Mouse (Mus musculus) megakaryocyte, adult 5-6 weeks (primary cell): ENCODE data around the gene Prdm16. TPM values are rescaled to one million over a fixed set of nuclear protein-coding genes. Genes with fewer than 3 reads are reported as not detected.

Source experiments
- ATAC-seq: 2 replicates; pipeline ENCODE4 v1.8.0; 2016; ENCODE audit warnings: mild to moderate bottlenecking, inconsistent platforms; ENCODE audit not compliant: poor library complexity, severe bottlenecking
- total RNA-seq, 2 experiments: library from RNA; stranded (forward) in 1 of 2; stranded (reverse) in 1 of 2; fragments of 153-499, 151-499 nt in 1 of 2; fragments of 221-1000, 200-1000 nt in 1 of 2; gene quantifications; 2 replicates each; pipeline versions ENCODE4 v1.2.3 to v1.2.4; 2015 to 2017

The Prdm16 gene
- total RNA-seq, 2 experiments from 2014 or later: 0.73 to 0.85 TPM

DNA sequence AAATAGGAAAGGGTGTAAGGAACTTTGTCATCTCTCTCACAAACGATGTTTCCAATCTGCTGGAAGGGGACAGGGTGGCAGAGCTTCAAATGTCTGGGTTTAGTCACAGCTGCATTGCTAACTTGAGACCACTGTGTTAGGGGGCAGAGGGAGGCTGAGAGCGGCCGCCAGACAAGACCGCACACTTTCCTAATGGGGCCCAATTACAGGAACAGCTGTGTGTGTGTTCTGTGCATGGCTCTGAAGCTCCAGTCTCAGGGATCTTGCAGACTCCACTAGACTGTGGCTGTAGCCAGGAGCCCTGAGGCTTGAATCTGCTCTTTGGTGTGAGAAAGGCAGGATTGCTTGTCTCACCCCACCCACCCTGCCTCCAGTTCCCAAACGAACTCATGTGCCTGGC, 148.6 kb downstream of the Prdm16 start:
- ATAC-seq: no peak

DNA sequence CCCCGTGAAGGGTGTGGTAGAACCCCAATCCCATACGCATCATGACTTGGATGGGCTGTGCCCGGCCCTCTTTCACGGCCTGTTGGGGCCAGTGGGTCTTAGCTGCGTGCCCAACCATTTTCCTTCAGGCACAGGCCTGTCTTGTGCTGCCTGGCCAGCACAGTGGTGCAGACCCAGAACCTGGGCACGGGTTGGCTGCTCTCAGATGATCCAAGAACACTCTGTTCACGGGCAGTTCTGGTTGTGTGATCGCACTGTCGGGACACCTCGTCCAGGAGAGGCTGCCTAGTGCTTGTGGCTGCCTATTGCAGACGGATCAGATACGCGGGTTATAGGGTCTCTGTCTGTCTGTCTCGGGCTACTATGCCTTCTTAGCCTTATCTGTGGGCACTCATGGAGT, 154.0 kb downstream of the Prdm16 start:
- ATAC-seq: no peak

DNA sequence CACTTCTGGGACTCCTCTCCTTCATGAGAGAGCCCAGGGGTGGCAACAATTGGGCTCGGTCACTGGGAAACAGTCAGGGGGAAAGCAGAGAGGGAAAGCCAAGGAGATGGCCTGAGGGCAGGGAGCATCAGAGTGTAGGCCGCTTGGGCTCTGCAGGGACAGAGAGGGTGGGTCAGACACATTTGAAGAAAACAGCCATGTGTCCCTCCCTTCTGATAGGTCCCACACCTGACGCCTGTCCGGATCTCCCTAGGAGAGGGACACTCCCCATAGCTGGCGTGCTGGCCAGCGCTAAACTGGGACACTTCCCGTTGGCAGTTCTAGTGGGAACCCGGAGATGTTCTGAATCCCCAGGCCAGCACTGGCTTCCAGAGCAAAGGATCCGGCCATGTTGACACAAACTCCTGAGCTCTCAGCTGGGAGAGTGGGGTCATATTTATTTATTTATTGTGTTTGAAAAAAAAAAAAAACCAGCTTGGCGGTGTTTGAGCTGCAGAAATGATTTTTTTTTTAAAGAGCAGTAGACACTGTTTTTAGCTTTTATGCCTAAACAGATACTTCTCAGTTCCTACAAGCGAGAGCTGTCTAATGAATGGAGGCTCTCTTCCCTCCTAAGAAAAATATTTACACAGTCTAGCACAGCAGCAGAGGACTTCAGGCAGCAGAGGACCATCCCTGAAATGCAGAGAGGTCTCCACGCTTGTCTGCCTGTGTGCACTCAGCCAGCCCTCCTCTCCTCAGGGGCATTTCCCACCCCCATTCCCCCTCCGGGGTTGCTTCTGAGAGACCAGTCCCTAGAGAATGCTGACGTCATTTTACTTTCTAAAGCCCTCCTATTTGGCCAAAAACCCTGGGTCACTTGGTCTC, 154.7 kb downstream of the Prdm16 start:
- no peak for ATAC-seq

DNA sequence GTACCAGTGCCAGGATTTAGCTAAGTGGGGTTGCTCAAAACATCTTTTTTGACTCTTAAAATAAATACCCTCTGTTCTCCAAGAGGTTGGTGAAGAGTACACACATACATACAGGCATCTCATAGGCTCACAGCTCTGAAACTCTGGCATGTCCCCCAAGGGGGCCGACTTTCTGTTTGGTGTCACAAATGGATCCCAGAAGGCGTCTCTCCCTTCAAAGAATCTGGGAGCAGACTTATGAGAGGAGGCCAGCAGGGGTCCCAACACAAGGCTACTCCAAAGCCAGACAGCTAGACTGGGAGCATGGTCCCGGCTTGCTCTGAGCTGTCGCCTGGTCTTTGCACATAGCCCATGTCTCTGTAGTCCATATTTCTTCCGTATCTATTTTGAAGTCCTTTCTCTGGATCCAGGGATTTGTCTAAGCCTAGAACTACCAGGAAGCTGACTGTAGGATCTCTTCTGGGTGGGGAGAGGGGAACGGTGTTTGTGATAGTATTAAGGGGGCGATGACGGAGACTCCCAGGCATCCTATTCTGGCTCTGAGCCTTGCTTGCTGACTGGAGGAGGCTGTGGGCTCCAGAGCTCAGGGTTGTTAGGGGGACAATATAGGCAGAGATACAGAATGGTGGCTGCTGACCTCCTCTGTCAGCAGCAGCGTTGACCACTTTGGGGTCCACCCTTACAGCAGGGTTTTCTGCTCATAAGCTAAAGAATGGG, 156.0 kb downstream of the Prdm16 start:
- ATAC-seq: no peak

DNA sequence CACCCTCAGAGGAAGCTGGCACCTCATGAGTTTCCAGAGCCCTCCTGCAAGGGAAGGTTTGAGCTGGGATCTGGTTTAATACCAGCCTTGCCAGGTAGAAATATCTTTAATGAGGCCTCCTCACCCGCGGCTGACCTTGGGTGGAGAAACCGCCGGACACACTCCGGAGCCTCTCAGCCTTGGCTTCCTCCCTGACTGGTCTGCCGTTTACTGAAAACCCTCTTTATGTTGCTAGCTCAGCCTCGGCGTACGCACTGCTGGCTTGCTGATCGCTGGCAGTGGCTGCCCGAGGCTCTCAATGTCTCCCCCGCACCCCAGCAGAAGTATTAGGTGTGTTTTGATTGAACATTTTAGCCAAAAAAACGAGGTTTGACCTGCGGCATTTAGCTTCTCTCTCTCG, 156.5 kb downstream of the Prdm16 start:
- no peak for ATAC-seq

DNA sequence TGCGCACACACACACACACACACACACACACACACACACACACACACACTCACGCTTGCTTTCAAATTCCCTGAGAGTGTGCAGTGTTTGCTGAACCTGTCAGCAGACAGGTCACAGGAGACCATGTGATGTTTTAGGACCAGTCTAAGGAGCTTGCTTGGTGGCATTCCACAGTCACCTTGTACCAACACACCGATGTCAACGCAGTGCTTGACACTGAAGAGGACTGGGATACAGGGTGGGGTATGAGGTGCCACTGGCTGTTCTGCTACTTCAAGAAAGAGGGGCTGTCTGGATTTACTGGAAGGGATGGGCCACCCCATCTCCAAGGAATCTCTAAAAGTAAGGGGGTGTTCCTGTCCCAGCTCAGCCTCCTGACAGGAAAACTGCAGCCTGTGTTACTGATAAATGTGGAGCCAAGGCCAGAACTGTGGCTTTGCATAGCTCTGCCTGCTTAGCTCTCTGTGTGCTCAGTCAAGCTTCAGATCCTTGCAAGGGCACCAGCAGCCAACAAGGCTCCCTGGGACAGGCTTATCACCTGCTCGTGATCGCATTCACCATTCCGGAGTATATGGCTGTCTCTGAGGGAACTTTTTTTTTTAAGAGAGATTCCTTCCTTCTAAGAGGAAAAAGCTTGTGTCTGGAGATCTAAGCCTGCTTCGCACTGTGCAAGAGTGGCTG, 157.6 kb downstream of the Prdm16 start:
- no peak for ATAC-seq

DNA sequence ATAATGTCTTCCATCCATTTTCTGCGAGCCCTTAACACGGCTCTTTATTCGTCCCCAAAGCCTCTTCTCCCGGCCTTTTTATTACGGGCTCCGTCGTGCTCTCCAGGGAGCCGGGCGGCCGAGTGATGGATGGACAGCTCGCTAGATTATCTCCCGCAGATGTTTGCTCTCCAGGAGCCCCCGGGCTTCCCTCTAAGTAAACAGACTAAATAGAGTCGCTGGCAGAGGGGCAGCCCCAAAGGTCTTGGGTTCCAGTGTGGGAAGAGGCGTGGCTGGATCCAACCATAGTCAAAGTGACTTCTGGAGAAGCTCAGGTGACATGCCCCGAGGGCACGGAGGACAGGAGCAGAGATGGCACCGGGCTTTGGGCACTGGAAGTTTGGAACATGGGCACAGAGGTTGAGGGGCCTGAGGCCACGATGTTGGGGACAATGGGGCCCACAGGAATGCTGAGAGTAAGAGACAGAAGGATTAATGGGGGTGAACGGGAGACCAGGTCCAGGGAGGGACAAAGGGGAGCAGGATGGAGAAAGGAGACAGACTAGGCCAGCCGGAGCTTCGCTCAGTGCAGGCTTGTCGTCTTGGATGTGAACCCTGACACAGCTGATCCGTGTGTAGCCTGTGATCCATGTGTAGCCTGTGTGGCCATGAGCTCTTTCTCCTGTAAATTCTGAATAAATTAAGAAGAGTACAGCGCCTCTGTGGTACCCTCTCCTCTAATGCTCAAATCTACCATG, 162.9 kb downstream of the Prdm16 start:
- no peak for ATAC-seq

DNA sequence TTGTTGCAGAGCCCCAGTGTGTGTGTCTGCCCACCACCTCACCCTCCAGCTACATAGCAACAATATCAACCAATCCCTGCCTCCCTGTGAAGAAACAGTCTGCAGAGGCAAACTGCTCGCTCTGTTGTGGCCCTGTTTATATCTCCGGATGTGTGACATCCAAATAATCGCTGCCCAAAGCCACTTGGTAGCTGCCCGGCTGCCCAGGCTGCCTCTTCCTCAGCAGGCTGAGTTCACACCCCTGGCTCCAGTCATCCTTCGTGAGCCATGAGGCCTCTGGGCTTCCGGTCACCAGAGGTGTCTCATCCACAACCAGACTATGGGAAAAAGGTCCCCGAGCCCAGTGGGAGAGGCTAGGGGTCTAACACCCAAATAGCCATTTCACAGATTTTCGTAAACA, 164.1 kb downstream of the Prdm16 start:
- ATAC-seq: no peak

DNA sequence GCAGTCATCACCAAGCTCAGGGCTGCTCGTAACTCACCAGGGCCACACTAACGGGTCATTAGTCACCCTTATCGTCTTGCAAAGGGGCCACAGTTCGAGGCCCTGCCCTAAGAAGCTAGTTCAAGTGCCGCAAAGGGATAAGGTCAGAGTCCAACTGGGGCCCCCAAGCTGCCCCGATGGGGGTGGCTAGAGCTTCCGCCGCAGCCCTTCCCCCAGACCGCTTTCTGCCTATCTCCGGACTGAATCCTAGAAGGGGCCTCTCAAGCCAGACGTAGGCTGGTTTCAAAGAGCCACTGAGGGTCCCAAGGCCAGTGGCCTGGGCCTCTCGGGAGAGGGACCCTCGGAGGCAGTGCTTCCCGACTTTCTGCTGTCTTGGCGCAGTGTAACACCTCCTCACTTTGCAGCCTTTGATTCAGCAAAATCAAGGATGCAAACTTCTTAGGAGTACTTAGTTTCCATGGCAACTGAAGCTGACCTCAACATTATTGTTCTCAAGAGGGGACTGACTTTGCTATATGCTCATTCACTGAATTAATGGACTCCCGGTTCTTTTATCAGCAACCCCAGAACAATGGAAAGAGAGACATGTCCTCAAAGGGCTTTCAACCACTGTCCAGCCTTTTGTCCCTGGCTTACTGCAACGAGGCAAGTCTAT, 165.1 kb downstream of the Prdm16 start:
- no peak for ATAC-seq

DNA sequence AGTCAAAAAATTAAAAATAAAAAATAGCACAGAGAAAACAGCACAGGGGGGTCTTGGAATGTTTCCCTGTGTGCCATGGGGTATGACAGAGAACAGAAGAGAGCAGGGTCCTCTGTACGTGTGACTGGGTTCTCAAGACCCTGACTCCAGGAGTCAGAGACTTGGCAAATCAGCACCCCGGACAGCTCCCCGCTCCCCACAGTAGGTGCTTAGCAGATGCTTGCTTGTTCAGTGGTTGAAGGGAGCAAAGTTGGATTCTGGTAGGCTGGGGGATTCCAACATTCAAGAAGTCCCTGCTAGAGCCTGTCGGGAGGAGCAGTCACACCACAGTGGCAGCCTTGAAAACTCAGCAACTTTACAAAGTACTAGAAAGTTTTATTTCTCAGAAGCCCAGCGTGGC, 170.4 kb downstream of the Prdm16 start:
- no peak for ATAC-seq

DNA sequence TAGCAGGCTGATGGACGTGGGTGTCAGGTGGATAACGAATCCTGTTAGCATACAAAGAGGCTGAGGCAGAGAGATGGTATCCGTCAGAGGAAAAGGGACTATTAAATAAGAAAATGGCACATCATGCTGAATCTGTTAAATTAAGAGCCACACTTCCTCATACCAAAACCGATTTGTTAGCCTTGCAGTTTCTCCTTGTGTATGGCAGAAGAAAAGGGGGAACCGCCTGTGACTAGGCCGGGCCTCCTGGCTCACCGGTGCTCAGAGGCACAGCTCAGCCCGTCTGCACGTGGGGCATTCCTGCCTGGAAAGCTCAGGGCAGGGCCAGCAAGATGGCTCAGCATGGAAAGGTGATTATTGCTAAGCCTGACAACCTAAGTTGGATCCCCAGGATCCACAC, 171.6 kb downstream of the Prdm16 start:
- ATAC-seq: no peak

DNA sequence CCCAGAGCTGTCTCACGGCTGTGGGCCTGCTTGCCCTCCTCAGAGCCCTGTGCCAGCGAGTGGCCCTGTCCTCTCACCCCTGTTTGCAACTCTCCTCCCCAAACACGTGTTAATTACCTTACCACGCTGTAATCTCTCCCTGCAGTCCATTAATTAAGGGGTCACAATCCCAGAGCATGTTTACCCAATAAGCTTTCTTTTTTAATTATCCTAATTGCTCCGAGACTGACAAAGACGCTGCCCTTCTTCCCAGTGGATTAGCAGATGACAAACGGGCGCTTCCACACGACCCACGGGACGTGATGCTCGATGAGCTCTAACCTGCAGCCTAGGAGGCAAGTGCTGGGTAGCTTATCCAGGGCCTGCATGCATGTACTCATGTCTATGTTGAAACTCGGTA, 176.7 kb downstream of the Prdm16 start:
- ATAC-seq: no peak

DNA sequence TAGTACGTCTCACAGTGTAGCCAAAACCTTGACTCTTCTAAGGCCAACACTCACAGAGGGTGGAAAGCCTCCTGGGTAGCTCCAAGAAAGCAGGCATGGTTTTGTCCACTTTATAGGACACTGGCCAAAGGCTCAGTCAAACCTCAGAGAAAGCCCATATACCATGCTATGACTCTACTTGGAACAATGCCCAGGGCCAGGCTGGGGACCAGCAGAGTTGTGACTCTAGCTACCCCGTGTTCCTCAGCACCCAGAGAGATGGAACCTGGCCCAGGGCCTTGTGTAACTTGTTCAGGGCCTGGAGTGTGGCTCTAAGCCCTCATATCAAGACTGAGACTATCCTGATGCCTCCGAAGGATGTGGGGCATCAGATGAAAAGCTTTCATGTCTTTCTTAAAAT, 178.9 kb downstream of the Prdm16 start:
- no peak for ATAC-seq

DNA sequence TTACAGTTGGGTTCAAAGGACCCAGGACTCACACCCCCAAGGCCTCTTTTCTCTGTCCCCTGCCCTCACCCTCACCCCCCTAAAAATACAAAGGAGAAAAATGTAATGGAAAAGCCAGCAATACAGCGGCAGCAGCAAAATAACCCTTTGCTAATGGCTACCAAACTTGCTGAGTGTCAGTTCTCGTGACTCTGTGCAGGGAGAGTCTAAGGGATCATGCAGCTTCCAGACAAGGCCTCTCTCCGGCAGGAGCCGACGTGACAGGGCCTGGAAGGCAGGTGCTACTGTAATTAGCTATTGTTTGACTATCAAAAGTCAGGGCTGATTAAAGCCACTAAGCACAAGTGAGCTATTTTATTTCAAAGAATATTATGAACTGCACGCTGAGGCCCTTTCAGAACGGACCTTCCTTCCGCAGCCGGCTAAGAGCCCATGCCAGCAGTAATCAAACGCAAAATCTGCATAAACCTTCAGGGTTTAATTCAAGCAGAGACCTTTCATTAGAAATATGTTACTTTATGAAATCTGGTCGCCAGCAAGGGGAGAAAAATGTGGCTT, 180.3 kb downstream of the Prdm16 start:
- no peak for ATAC-seq

DNA sequence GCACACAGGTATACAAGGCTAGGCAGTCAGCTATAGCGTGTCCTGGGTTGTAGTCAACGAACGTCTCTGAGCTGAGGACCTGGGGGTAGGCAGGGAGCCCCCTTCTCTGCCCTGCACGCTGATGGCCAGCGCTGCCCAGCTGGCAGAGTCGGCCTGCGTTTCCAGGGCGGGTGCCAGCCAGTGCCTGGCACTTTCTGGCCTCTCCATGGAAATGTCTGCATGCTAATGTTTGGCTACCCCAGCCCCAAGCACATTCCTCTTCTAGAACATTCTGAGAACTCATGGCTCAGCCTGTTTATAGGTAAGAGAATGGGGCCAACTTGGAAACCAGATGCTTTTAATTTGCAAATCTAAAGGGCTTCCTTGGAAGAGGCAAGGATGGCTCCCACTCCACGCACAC, 186.2 kb downstream of the Prdm16 start:
- no peak for ATAC-seq

DNA sequence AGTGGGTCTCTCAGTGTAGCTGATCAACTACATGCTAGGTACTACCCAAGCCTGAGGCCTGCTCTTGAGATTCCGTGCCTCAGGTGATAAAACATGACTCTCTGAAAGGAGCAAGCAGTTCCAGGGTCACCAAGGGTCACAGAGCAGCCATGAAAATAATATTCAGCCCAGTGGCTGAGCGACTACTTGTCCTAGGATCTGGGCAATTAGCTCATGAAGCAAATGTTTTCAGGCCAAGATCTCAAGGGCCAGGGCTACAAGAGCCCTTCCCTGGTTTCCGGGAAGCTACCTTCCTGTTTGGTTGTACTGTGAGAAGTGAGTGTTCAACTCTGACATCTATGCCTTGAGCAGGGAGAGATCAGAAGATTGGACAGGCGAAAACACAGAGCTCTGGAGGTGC, 186.6 kb downstream of the Prdm16 start:
- no peak for ATAC-seq

DNA sequence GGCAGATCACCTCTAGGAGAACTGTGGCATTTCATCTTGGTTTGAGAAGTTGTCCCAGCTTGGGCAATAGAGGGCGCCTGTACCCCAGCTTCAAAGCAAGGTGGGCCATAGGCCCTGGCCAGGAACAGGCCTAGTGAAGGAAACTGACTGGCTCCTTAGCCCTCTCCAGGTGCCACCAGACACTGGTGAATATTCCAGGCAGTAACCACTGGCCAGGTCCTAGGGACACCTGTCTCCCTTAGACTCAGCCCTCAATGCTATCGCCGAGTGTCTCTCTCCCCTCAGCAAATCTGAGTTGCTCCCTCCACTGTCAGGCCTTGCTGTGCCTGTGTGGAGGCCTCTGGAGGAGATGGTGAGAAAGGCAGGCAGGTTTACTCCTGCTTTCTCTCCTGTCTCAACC, 187.3 kb downstream of the Prdm16 start:
- no peak for ATAC-seq

DNA sequence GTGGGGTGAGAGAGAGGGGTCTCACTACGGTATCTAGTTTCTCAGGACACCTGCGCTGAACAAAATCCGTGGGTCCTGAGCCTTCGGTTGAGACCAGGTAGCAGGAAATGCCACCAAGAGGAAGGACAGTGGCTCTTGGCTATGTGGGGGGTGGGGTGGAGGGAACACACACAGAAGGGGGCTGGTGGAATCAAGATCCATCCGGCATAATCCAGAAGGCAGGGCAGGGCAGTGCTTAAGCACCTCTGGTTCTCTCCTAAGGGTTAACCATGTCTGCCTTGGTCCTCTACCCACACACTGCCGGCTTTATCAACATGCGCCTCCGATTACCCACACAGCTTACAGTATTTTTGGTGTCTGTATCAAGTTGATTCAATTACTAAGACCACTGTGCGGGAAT, 191.0 kb downstream of the Prdm16 start:
- ATAC-seq: no peak

DNA sequence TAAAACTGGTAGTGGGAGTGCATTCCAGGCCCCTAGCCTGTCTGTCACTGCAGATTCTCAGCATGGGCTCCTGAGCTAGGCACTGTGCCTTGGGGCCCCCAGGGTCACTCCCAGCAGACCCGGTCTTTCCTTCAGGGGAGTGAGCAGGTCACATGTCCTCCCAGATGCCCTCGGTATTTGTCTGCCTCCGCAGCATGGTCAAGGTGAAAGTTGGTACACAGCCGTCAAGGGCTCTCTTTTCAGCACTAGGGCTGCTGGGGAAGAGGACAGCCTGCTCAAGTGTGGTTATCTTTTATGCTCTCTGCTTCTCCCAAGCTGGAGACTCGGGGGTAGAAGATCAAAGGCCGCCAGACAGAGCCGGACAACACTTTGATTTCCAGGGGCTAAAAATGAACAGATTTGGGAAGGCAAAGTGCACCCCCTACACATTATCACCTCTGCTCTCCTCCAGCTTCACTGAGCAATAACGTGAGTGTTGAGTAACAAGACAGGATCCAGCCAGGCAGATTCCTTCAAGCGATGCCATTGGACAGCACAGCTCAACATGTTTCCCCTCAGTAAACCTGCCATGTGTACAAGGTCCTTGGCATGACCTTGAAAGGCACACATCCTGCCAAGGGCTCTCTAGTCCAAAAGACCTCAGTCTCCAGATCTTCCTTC, 193.9 kb downstream of the Prdm16 start:
- ATAC-seq: no peak
